In the genomic region with DNA sequence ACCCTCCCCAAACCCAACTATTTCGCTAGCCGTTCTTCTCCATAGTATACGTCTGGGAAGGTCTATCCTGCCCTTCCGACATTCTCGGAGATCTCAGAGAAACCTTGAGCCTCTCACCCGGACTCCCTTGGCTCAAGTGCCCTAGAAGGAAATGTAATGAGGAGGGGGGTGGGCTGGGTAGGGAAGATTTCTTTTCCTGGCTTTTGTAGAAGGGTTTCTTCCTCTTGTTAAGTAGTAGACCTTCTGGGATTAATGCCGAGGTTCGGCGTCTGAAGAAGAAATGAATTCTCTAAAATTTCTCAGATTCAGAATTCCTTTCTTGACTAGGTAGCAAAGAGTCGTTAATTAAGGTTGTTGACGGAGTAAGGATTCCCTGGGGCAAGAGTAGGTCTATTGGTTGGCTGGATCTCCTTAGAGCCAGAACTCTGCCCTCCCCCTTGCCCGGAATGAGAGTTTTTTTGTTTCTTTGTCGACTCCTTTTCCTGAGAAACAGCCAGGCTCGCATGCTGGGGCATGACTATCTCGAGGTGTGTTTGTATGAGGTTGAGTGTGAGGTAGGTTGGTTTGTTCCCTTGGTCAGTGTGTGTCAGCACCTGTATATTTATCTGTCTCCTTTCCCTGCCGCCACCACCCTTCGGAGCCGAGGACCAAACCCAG, we compare ENCODE assay signal across 8 mouse cellular contexts. TPM values are rescaled to one million over a fixed set of nuclear protein-coding genes. Genes with fewer than 3 reads are reported as not detected.
DNase-seq lines count a peak whose midpoint lies in the region; ATAC-seq and TF ChIP-seq lines count a peak whose summit lies in the region.

No protein-coding gene starts in this region.

- no peak for TF ChIP-seq POLR2A in bone marrow macrophage, adult 2 months (IDR thresholded peaks at IDR 0.05; ENCODE audit: borderline replicate concordance, low read depth, low read length)

- 8% methylated on average over 18 of the region's 18 CpGs for WGBS in hindbrain, embryonic 13.5 days
- 4% methylated on average over 18 of the region's 18 CpGs for WGBS in liver, embryonic 14.5 days (ENCODE audit: insufficient replicate concordance)

- ATAC-seq in hindbrain, embryonic 13.5 days (ENCODE audit: low FRiP score): no peak
- ATAC-seq in liver, embryonic 14.5 days (ENCODE audit: insufficient read depth): no peak

- TF ChIP-seq EP300 in liver, embryonic 14.5 days (IDR thresholded peaks at IDR 0.05; ENCODE audit: low read depth): no peak

- H3K27ac ChIP-seq in bone marrow macrophage, adult 2 months (ENCODE audit: insufficient read depth, low read depth, low read length): no peak overlapping the region
- no peak overlapping the region for H3K27ac ChIP-seq in hindbrain, embryonic 13.5 days
- no peak overlapping the region for H3K27ac ChIP-seq in liver, embryonic 14.5 days

- H3K27me3 ChIP-seq in hindbrain, embryonic 13.5 days: peaks cover 46% of the 10 kb centered on the region
- H3K27me3 ChIP-seq in liver, embryonic 14.5 days (ENCODE audit: control insufficient read depth, insufficient read depth, low read length): peaks cover 26% of the 10 kb centered on the region

- H3K4me3 ChIP-seq in bone marrow macrophage, adult 2 months (ENCODE audit: insufficient read depth, low read length): peak overlapping the region; percentile 62
- peak overlapping the region; percentile 39 for H3K4me3 ChIP-seq in hindbrain, embryonic 13.5 days
- H3K4me3 ChIP-seq in liver, embryonic 14.5 days (ENCODE audit: insufficient read depth in 1 of 2, low read depth in 2 of 2, low read length in 2 of 2): peak overlapping the region; percentile 58 to 62

- no peak for TF ChIP-seq CTCF in bone marrow macrophage, adult 2 months (IDR thresholded peaks at IDR 0.05; ENCODE audit: low read depth, low read length)
- no peak for TF ChIP-seq CTCF in liver, embryonic 14.5 days (IDR thresholded peaks at IDR 0.05; ENCODE audit: low read depth)

- H3K9me3 ChIP-seq in hindbrain, embryonic 13.5 days: no peaks in the 10 kb centered on the region
- no peaks in the 10 kb centered on the region for H3K9me3 ChIP-seq in liver, embryonic 14.5 days (ENCODE audit: control insufficient read depth, low read length)

- intact Hi-C loops in heart, postnatal 14 days (cut with DNase I): loop anchor here (2.0 kb wide), 1 partner anchor 65 kb away; the partner anchor contains the start of gene Alyref2

- H3K36me3 ChIP-seq in hindbrain, embryonic 13.5 days: no peaks in the 10 kb centered on the region
- no peaks in the 10 kb centered on the region for H3K36me3 ChIP-seq in liver, embryonic 14.5 days (replicated peaks; ENCODE audit: control insufficient read depth, insufficient read depth, low read depth)

- peak overlapping the region; percentile 56 for H3K9ac ChIP-seq in hindbrain, embryonic 13.5 days
- H3K9ac ChIP-seq in liver, embryonic 14.5 days (replicated peaks): peak overlapping the region; percentile 55

- DNase-seq in heart, adult 11 months: peak; percentile 91
- DNase-seq in heart, postnatal 14 days: no peak
- no peak for DNase-seq in liver, embryonic 14.5 days (ENCODE audit: low read depth in 3 of 3, low spot score in 3 of 3)
- DNase-seq in spleen, postnatal 36 days (ENCODE audit: low spot score in 2 of 2): no peak
- DNase-seq in adrenal gland, postnatal 4 days (ENCODE audit: low spot score in 2 of 2): no peak
- no peak for DNase-seq in cerebellum, adult 8-10 months

- H3K4me1 ChIP-seq in bone marrow macrophage, adult 2 months (ENCODE audit: control insufficient read depth, insufficient read depth, low read length): peaks cover 36% of the 10 kb centered on the region
- peaks cover 10% of the 10 kb centered on the region for H3K4me1 ChIP-seq in hindbrain, embryonic 13.5 days (replicated peaks)
- H3K4me1 ChIP-seq in liver, embryonic 14.5 days (replicated peaks; ENCODE audit: control insufficient read depth in 2 of 2, insufficient read depth in 2 of 2, low read length in 1 of 2): peaks cover 0 to 24% of the 10 kb centered on the region in 2 experiments; a peak in 3 of 4 replicates

- peak overlapping the region; percentile 56 for H3K4me2 ChIP-seq in hindbrain, embryonic 13.5 days
- H3K4me2 ChIP-seq in liver, embryonic 14.5 days (ENCODE audit: low read depth): peak overlapping the region; percentile 57

RNA-seq across cellular contexts. Expression of gene F11r, which starts 0.8 kb away (rescaled TPM):
- total RNA-seq in heart, postnatal 14 days (2021): 10 to 100 TPM; 46.3 to 48.9 TPM
- 5.9 and 6.6 TPM in 2 replicates for polyA plus RNA-seq in bone marrow macrophage, adult 2 months (2012; ENCODE audit: insufficient read depth, insufficient read length, missing spikeins)
- 12.2 and 13.3 TPM in 2 replicates for polyA plus RNA-seq in hindbrain, embryonic 13.5 days (2015; fragmentation: Nextera tagmentation; extraction: Ambion mirVana)
- 11.9 TPM in 2 replicates for polyA plus RNA-seq in liver, embryonic 14.5 days (2012; rRNA removed)
- 13.6 and 14.0 TPM in 2 replicates for polyA plus RNA-seq in liver, embryonic 14.5 days (2014; fragmentation: Nextera tagmentation; extraction: Ambion mirVana)
- 10 to 100 TPM; 43.0 to 47.0 TPM for total RNA-seq in adrenal gland, postnatal 4 days (2021)

RNA-seq across cellular contexts. Expression of gene Tstd1, which starts 19.5 kb away (rescaled TPM):
- 1 to 10 TPM; 2.2 to 2.5 TPM for total RNA-seq in heart, postnatal 14 days (2021)
- 7.7 and 16.7 TPM in 2 replicates for polyA plus RNA-seq in bone marrow macrophage, adult 2 months (2012; ENCODE audit: insufficient read depth, insufficient read length, missing spikeins)
- 10.0 and 11.7 TPM in 2 replicates for polyA plus RNA-seq in hindbrain, embryonic 13.5 days (2015; fragmentation: Nextera tagmentation; extraction: Ambion mirVana)
- 0.60 and 0.90 TPM in 2 replicates for polyA plus RNA-seq in liver, embryonic 14.5 days (2012; rRNA removed)
- polyA plus RNA-seq in liver, embryonic 14.5 days (2014; fragmentation: Nextera tagmentation; extraction: Ambion mirVana): 0.19 and 0.75 TPM in 2 replicates
- total RNA-seq in adrenal gland, postnatal 4 days (2021): 10 to 100 TPM in 1 of 2 experiments, 1 to 10 TPM in 1; 6.3 to 15.1 TPM

RNA-seq across cellular contexts. Expression of gene Usf1, which starts 27.0 kb away (rescaled TPM):
- total RNA-seq in heart, postnatal 14 days (2021): 10 to 100 TPM; 42.3 to 46.1 TPM
- polyA plus RNA-seq in bone marrow macrophage, adult 2 months (2012; ENCODE audit: insufficient read depth, insufficient read length, missing spikeins): 94.4 and 98.8 TPM in 2 replicates
- 202 and 209 TPM in 2 replicates for polyA plus RNA-seq in hindbrain, embryonic 13.5 days (2015; fragmentation: Nextera tagmentation; extraction: Ambion mirVana)
- 13.4 and 16.9 TPM in 2 replicates for polyA plus RNA-seq in liver, embryonic 14.5 days (2012; rRNA removed)
- 15.0 and 18.9 TPM in 2 replicates for polyA plus RNA-seq in liver, embryonic 14.5 days (2014; fragmentation: Nextera tagmentation; extraction: Ambion mirVana)
- total RNA-seq in adrenal gland, postnatal 4 days (2021): 10 to 100 TPM; 81.4 to 84.8 TPM

RNA-seq across cellular contexts. Expression of gene Arhgap30, which starts 49.4 kb away (rescaled TPM):
- total RNA-seq in heart, postnatal 14 days (2021): 1 to 10 TPM; 2.3 to 4.5 TPM
- 178 and 182 TPM in 2 replicates for polyA plus RNA-seq in bone marrow macrophage, adult 2 months (2012; ENCODE audit: insufficient read depth, insufficient read length, missing spikeins)
- polyA plus RNA-seq in hindbrain, embryonic 13.5 days (2015; fragmentation: Nextera tagmentation; extraction: Ambion mirVana): 1.00 and 1.0 TPM in 2 replicates
- polyA plus RNA-seq in liver, embryonic 14.5 days (2012; rRNA removed): 2.2 and 3.0 TPM in 2 replicates
- 1.8 and 1.9 TPM in 2 replicates for polyA plus RNA-seq in liver, embryonic 14.5 days (2014; fragmentation: Nextera tagmentation; extraction: Ambion mirVana)
- 1 to 10 TPM; 3.2 to 4.7 TPM for total RNA-seq in adrenal gland, postnatal 4 days (2021)
